Mouse (Mus musculus): ENCODE results near the gene Bcl11a.
"Not testable (repeated sequence)": the region's sequence is repeated elsewhere in the genome, so short reads cannot be mapped to it uniquely, and the experiment has no call there.

Gene Bcl11a

GRCm38 (mm10) chr11:24098662-24099061 is 20.8 kb downstream of the Bcl11a start:
- DNase-seq (ENCODE audit: inconsistent age in 2 of 2, low spot score in 1 of 2), result no peak

GRCm38 (mm10) chr11:24099215-24099614 is 21.4 kb downstream of the Bcl11a start:
- no peak for DNase-seq (ENCODE audit: inconsistent age in 2 of 2, low spot score in 1 of 2)

GRCm38 (mm10) chr11:24099886-24100293 is 22.0 kb downstream of the Bcl11a start:
- no peak for DNase-seq (ENCODE audit: inconsistent age in 2 of 2, low spot score in 1 of 2)

GRCm38 (mm10) chr11:24100449-24101070 is 22.7 kb downstream of the Bcl11a start:
- DNase-seq (ENCODE audit: inconsistent age in 2 of 2, low spot score in 1 of 2), result no peak

GRCm38 (mm10) chr11:24101625-24102024 is 23.8 kb downstream of the Bcl11a start:
- no peak for DNase-seq (ENCODE audit: inconsistent age in 2 of 2, low spot score in 1 of 2)

DNA sequence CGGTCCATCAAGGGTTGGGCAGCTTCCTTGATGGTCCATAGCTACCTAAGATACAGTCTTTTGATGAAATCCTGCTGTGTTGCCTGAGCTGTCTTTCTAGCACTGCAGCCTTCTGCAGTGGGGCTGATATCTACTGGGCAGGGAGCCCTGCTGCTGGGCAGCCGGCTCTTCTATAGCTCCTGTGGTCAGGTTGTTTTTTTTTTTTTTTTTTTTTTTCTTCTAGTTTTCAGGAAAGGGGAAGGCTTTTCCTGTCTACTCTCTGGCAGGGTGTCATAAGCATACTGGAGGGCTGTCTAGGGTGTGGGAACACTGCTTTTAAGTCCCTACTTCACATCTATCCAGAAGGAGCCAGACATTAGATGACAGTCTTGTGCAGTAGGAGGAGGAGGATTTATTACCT is 24.5 kb downstream of the Bcl11a start:
- DNase-seq (ENCODE audit: inconsistent age in 2 of 2, low spot score in 1 of 2), result no peak

DNA sequence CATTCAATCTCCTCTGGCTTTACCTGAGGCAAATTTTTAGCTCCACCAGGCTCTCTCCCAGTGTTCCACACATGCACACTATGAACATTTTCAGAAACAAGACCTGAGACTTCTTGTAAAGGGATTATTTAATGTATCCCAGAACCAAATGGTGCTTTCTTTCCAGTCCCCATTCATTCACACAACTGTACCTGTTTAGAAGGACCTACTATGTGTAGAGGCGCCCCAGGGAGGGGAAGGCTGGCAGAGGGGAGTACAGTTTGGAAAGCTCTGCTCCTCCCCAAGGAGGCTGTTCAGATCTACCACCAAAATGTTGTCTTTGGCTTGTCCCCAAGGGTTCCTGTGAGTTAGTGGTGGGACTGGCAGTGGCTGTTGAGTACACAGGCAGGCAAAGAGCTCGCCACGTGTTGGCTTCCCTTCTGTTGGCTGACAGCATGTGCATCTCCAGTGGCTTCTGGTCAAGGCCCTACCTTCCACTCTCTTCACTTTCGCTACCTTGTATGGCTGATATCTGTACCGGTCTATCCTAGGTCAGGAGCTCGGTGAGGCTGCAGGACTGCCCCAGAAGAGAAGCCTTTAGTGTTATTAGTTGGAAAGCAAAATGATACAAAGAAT is 25.4 kb downstream of the Bcl11a start:
- no peak for DNase-seq (ENCODE audit: inconsistent age in 2 of 2, low spot score in 1 of 2)

DNA sequence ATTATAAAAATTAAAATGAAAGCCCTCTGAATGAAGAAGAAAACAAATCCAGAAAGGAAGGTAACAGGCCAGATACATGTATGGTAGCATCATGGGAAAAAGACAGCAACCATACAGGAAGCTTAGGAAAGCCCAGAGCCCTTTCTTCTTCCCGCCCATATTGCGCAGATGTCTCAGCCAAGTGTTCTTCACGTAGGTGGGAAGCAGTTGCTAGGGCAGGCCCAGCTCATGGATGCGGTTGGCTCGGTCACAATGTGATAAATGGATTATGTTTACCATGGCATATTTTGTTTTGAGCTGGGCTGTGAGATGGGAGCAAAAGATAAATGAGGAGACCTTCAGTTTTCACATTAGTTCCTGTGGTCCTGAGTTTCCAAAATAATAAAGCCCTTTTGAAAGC is 29.6 kb downstream of the Bcl11a start:
- no peak for DNase-seq (ENCODE audit: inconsistent age in 2 of 2, low spot score in 1 of 2)

DNA sequence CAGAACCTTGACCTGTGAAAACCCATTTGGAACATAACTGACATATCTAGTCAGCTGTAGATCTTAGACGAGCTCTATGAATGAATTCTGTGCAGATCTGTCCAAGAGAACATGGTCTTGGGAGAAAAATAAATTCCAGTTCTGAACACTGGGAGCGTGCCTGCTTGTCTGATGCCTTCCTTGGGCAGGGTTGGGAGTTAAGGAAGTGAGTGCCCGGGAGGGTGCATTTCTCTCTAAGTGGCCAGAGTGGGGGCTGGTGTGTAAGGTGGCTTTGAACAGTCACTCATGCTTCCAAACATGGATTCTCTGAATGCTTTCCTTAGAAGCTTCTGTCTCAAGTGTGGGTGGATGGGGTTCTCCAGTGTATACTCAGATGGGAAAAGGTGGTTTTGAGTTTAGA is 31.1 kb downstream of the Bcl11a start:
- DNase-seq (ENCODE audit: inconsistent age in 2 of 2, low spot score in 1 of 2), result no peak

- DNase-seq (ENCODE audit: inconsistent age in 2 of 2, low spot score in 1 of 2), result no peak
Measured at GRCm38 (mm10) chr11:24109388-24109787, 31.5 kb downstream of the Bcl11a start.

GRCm38 (mm10) chr11:24110113-24110512 is 32.3 kb downstream of the Bcl11a start:
- DNase-seq (ENCODE audit: inconsistent age in 2 of 2, low spot score in 1 of 2), result no peak

DNA sequence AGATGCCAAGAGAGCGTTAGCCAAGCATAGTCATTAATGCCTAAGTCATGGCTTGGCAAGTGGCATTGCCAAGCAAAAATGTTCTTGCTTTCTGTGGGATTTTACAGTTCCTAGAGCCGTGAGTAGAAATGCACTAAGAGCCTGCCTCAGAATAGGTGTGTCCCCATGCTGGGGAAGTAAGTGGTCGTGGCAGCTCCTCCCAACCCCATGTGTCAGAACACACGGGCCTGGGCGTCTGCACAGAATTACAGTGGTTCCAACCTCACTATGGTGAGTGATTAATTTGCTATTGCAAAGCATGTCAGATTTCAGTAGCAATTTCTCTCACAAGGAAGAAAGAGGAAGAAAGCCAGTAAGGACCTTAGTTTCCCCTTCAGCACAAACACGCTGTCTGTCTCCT is 33.9 kb downstream of the Bcl11a start:
- no peak for DNase-seq (ENCODE audit: inconsistent age in 2 of 2, low spot score in 1 of 2)

- DNase-seq (ENCODE audit: inconsistent age in 2 of 2, low spot score in 1 of 2), result no peak
Measured at GRCm38 (mm10) chr11:24115017-24115752, 37.3 kb downstream of the Bcl11a start.

GRCm38 (mm10) chr11:24116041-24116440 is 38.2 kb downstream of the Bcl11a start:
- no peak for DNase-seq (ENCODE audit: inconsistent age in 2 of 2, low spot score in 1 of 2)

DNA sequence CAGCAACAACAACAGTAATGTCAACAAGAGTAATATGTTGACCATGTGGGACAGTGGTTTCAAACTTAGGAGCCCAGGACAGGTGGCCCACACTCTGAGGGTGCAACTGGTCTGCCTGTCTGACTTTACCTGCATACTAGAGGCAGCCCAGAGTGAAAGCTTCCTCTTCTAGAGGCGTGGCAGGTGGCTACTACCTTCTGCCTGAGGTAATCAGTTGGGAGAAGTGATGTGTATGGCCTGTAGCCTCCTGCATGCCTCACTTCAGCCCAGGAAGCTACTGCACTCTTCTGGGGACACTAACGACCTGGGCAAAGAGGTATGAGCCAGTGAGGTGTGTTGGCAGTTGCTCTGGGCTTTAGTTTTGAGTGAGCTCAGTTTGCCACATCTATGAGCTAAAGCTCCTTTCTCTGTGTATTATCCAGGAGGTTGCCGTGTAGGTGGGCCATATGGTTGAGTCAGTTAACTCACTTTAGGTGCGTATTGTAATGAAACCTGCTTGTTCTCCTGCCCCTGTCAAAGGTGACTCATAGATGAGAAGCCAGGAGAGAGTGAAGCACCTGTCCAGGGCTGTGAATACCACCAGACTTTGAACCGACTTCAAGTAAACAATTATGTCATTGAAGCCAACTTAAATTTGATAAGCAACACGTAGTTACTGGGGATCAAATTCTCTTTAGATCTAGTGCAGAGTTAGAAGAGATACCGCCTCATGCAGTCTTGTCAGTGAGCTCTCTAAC is 38.9 kb downstream of the Bcl11a start:
- no peak for DNase-seq (ENCODE audit: inconsistent age in 2 of 2, low spot score in 1 of 2)

DNA sequence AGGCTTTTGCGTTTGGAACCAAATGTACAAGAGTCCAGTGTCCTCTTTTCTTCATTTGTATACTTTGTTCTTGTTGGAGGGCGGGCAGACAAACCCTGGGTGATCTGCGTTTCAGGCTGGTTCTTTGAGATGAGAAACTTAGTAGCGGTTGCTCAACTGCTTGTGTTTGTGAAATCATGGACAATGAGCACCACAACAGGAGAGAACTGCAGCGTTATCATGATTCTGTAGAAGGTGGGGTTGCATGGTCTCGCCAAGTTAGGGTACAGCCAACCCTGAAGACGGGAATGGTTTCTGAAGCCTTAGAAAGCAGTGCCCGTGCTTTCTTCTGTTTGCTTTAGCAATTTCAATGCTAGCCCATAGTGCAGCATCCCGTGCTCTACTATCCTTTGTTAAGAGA is 43.3 kb downstream of the Bcl11a start:
- no peak for DNase-seq (ENCODE audit: inconsistent age in 2 of 2, low spot score in 1 of 2)

- no peak for DNase-seq (ENCODE audit: inconsistent age in 2 of 2, low spot score in 1 of 2)
Measured at GRCm38 (mm10) chr11:24122899-24123298, 45.0 kb downstream of the Bcl11a start.

DNA sequence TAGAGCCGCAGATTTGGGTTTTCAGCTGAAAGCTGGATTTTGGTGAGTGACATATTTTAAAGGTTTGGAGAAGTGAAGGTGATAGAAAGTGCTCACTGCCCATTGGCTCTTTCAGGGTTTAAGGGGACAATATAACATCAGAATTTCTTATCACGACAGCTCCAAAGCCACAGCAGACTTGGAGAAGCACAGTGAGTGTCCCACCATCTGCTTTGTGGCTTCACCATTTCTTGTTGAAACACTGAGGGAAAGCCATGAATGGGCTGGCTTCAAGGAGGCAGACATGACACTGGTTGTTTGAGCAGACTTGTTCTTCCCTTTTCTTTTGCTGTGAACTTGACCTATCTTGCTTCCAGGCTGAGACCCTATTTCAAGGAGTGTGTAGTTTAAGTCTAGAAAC is 46.1 kb downstream of the Bcl11a start:
- DNase-seq (ENCODE audit: inconsistent age in 2 of 2, low spot score in 1 of 2), result no peak

GRCm38 (mm10) chr11:24125098-24125497 is 47.2 kb downstream of the Bcl11a start:
- no peak for DNase-seq (ENCODE audit: inconsistent age in 2 of 2, low spot score in 1 of 2)

GRCm38 (mm10) chr11:24128001-24128400 is 50.1 kb downstream of the Bcl11a start:
- DNase-seq (ENCODE audit: inconsistent age in 2 of 2, low spot score in 1 of 2), result no peak

DNA sequence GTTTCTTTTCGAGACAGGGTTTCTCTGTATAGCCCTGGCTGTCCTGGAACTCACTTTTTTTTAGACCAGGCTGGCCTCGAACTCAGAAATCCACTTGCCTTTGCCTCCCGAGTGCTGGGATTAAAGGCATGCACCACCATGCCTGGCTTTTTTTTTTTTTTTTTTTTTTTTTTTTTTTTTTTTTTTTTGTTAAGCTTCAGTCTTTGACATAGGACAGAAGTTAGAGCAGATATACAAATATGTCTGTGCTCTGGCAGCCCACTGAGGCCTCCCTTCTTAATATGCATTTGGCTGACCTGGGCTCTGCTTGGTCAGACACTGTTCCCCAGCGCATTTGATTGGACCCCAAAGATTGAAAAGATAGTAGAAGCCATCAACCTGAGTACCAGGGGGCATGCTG is 51.0 kb downstream of the Bcl11a start:
- DNase-seq (ENCODE audit: inconsistent age in 2 of 2, low spot score in 1 of 2), result not testable (repeated sequence)
